Mouse (Mus musculus): ENCODE results near the gene Morn4. TPM values are rescaled to one million over a fixed set of nuclear protein-coding genes. Genes with fewer than 3 reads are reported as not detected.

Morn4 gene
- polyA plus RNA-seq, 1 experiment from 2014 or later = 47.9 TPM

- DNase-seq (ENCODE audit: low spot score) = no peak
- no peaks in the 10 kb centered on the region for H3K9me3 ChIP-seq
- H3K4me3 ChIP-seq = 0 out of 2 replicates have a peak overlapping the region, but pooled peaks have one; percentile 8
- WGBS = 68% methylated on average over 9 of the region's 9 CpGs
- peaks cover 27% of the 10 kb centered on the region for H3K4me1 ChIP-seq
- no peaks in the 10 kb centered on the region for H3K27me3 ChIP-seq (replicated peaks; ENCODE audit: low read depth, poor library complexity, severe bottlenecking)
- peak overlapping the region; percentile 49; the same call in 1 of the 2 replicates for H3K27ac ChIP-seq (replicated peaks)
- H3K36me3 ChIP-seq (replicated peaks) = peaks cover 12% of the 10 kb centered on the region
These were observed 51.9 kb downstream of the Morn4 start for GRCm38 (mm10) chr19:42034146-42034775.

GRCm38 (mm10) chr19:42033611-42034010, 52.5 kb downstream of the Morn4 start:
- H3K4me1 ChIP-seq = peaks cover 27% of the 10 kb centered on the region
- 80% methylated on average over 14 of the region's 14 CpGs for WGBS

GRCm38 (mm10) chr19:42031112-42031511, 55.0 kb downstream of the Morn4 start:
- H3K9me3 ChIP-seq = no peaks in the 10 kb centered on the region
- H3K36me3 ChIP-seq (replicated peaks) = peaks cover 12% of the 10 kb centered on the region
- WGBS = 87% methylated on average over 5 of the region's 5 CpGs
- no peak overlapping the region for H3K4me3 ChIP-seq
- H3K27me3 ChIP-seq (replicated peaks; ENCODE audit: low read depth, poor library complexity, severe bottlenecking) = no peaks in the 10 kb centered on the region
- peaks cover 26% of the 10 kb centered on the region for H3K4me1 ChIP-seq
- DNase-seq (ENCODE audit: low spot score) = no peak
- no peak overlapping the region for H3K27ac ChIP-seq (replicated peaks)

More at GRCm38 (mm10) chr19:42033611-42034010, 52.5 kb downstream of the Morn4 start:
- Histone ChIP-seq H3K27ac (replicated peaks) (peak overlapping the region; percentile 49; the same call in 1 of the 2 replicates), H3K4me3 (no peak overlapping the region), H3K36me3 (replicated peaks) (peaks cover 12% of the 10 kb centered on the region), H3K27me3 (replicated peaks; ENCODE audit: low read depth, poor library complexity, severe bottlenecking) (no peaks in the 10 kb centered on the region), H3K9me3 (no peaks in the 10 kb centered on the region)
- no peak for DNase-seq (ENCODE audit: low spot score)

- Histone ChIP-seq H3K9me3 (no peaks in the 10 kb centered on the region), H3K4me1 (peaks cover 28% of the 10 kb centered on the region), H3K4me3 (no peak overlapping the region), H3K27me3 (replicated peaks; ENCODE audit: low read depth, poor library complexity, severe bottlenecking) (no peaks in the 10 kb centered on the region), H3K27ac (replicated peaks) (no peak overlapping the region), H3K36me3 (replicated peaks) (no peaks in the 10 kb centered on the region)
- WGBS = 10% methylated on average over 5 of the region's 5 CpGs
- peak; percentile 81 for DNase-seq (ENCODE audit: low spot score)
These were observed 60.0 kb downstream of the Morn4 start for GRCm38 (mm10) chr19:42026158-42026557.

Other genes starting within 250 kb of the Morn4 start
- gene Frat2, start 238.2 kb downstream of the Morn4 start, polyA plus RNA-seq (2016; fragmentation: Nextera tagmentation; extraction: Ambion mirVana) = 3.8 and 4.3 TPM in 2 replicates
- gene Rrp12, start 190.2 kb downstream of the Morn4 start, polyA plus RNA-seq (2016; fragmentation: Nextera tagmentation; extraction: Ambion mirVana) = 36.3 and 38.9 TPM in 2 replicates
- 1,003 and 1,124 TPM in 2 replicates for gene Pgam1, start 174.4 kb downstream of the Morn4 start, polyA plus RNA-seq (2016; fragmentation: Nextera tagmentation; extraction: Ambion mirVana)
- gene Exosc1, start 152.9 kb downstream of the Morn4 start, polyA plus RNA-seq (2016; fragmentation: Nextera tagmentation; extraction: Ambion mirVana) = 94.3 and 96.8 TPM in 2 replicates
- gene Zdhhc16, start 152.9 kb downstream of the Morn4 start, polyA plus RNA-seq (2016; fragmentation: Nextera tagmentation; extraction: Ambion mirVana) = 85.4 and 85.7 TPM in 2 replicates
- 43.1 and 45.0 TPM in 2 replicates for gene Mms19, start 105.2 kb downstream of the Morn4 start, polyA plus RNA-seq (2016; fragmentation: Nextera tagmentation; extraction: Ambion mirVana)
- gene Ubtd1, start 104.6 kb downstream of the Morn4 start, polyA plus RNA-seq (2016; fragmentation: Nextera tagmentation; extraction: Ambion mirVana) = 13.2 and 13.5 TPM in 2 replicates
- 0.22 TPM in 1 of 2 replicates, not detected in the other for gene Ankrd2, start 50.4 kb downstream of the Morn4 start, polyA plus RNA-seq (2016; fragmentation: Nextera tagmentation; extraction: Ambion mirVana)
- 1.1 and 1.3 TPM in 2 replicates for gene Hoga1, start 40.7 kb downstream of the Morn4 start, polyA plus RNA-seq (2016; fragmentation: Nextera tagmentation; extraction: Ambion mirVana)
- gene 4933411K16Rik, start 34.1 kb downstream of the Morn4 start, polyA plus RNA-seq (2016; fragmentation: Nextera tagmentation; extraction: Ambion mirVana) = 0.17 TPM in 1 of 2 replicates, not detected in the other
- gene Pi4k2a, start 4.1 kb upstream of the Morn4 start, polyA plus RNA-seq (2016; fragmentation: Nextera tagmentation; extraction: Ambion mirVana) = 28.0 and 30.2 TPM in 2 replicates
- gene Avpi1, start 42.7 kb upstream of the Morn4 start, polyA plus RNA-seq (2016; fragmentation: Nextera tagmentation; extraction: Ambion mirVana) = 23.5 and 24.5 TPM in 2 replicates
- gene Marveld1, start 61.0 kb upstream of the Morn4 start, polyA plus RNA-seq (2016; fragmentation: Nextera tagmentation; extraction: Ambion mirVana) = 3.9 and 4.0 TPM in 2 replicates
- gene Zfyve27, start 77.6 kb upstream of the Morn4 start, polyA plus RNA-seq (2016; fragmentation: Nextera tagmentation; extraction: Ambion mirVana) = 32.0 and 33.0 TPM in 2 replicates
- gene Sfrp5, start 115.9 kb upstream of the Morn4 start, polyA plus RNA-seq (2016; fragmentation: Nextera tagmentation; extraction: Ambion mirVana) = 0.58 and 0.72 TPM in 2 replicates
- 0.58 and 1.2 TPM in 2 replicates for gene Golga7b, start 161.2 kb upstream of the Morn4 start, polyA plus RNA-seq (2016; fragmentation: Nextera tagmentation; extraction: Ambion mirVana)